Mouse (Mus musculus): Measurements from ENCODE around the gene Tdrd1. TPM values are rescaled to one million over a fixed set of nuclear protein-coding genes. Genes with fewer than 3 reads are reported as not detected.

The Tdrd1 gene
- polyA plus RNA-seq, 1 experiment from 2014 or later, result 0.48 TPM

GRCm38 (mm10) chr19:56808771-56809170 is 17.2 kb upstream of the Tdrd1 start:
- WGBS, result 64% methylated on average over 5 of the region's 5 CpGs
- no peak for DNase-seq (ENCODE audit: extremely low spot score, low spot score)
- no peaks in the 10 kb centered on the region for H3K9me3 ChIP-seq
- peaks cover 23% of the 10 kb centered on the region for H3K4me1 ChIP-seq
- no peak overlapping the region for H3K27ac ChIP-seq
- no peaks in the 10 kb centered on the region for H3K27me3 ChIP-seq (ENCODE audit: poor library complexity, severe bottlenecking)
- peaks cover 68% of the 10 kb centered on the region for H3K36me3 ChIP-seq (replicated peaks)
- H3K4me3 ChIP-seq, result no peak overlapping the region

DNA sequence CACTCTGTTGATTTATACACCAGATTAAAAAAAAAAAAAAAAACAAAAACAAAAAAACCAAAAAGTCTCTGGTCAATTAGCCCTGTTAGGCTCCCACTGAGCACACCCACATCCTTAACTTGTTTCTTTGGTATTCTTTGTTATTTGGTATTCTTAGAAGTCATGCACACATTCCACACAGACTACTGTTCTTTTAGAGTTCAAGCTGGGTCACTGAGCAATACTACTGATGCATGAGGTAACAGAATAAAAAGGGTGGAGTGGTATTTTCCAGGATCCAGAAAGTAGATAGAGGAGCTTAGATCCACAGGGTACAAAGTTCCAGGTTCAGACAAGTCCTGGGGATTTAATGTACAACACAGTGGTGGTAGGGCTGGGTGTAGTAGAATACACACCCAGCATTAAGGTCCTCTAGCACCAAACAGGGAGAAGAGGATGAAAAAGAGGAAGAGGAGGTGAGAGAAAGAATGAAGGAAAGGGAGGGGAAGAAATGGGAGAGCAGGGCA is 15.3 kb upstream of the Tdrd1 start:
- H3K27me3 ChIP-seq (ENCODE audit: poor library complexity, severe bottlenecking), result no peaks in the 10 kb centered on the region
- peaks cover 52% of the 10 kb centered on the region for H3K36me3 ChIP-seq (replicated peaks)
- DNase-seq (ENCODE audit: extremely low spot score, low spot score), result no peak
- H3K27ac ChIP-seq, result no peak overlapping the region
- H3K4me1 ChIP-seq, result peaks cover 28% of the 10 kb centered on the region
- H3K9me3 ChIP-seq, result no peaks in the 10 kb centered on the region
- H3K4me3 ChIP-seq, result no peak overlapping the region

DNA sequence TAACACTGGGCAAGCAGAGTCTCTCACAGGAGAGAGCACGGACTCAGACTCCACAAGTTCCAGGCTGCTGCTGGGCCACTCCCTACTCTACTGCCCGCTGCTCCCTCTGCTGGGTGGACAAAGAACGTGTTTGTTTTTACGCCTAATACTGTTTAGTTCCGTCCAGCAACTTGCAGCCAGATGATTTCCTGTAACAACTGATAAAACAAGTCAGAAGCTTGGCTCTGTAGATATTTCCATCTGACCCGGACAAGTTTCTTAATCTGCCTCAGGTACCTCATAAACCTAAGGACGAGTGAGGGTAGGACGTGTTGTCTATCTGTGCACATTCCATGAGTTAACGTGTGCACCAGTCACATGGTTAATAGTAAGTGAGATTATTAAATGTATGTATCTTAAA is 14.4 kb upstream of the Tdrd1 start:
- whole genome bisulfite sequencing, result 51% methylated on average over 9 of the region's 9 CpGs
- Histone ChIP-seq H3K4me3 (no peak overlapping the region), H3K36me3 (replicated peaks) (peaks cover 49% of the 10 kb centered on the region), H3K27me3 (ENCODE audit: poor library complexity, severe bottlenecking) (no peaks in the 10 kb centered on the region), H3K9me3 (no peaks in the 10 kb centered on the region), H3K27ac (no peak overlapping the region), H3K4me1 (peaks cover 34% of the 10 kb centered on the region)
- peak; percentile 52 for DNase-seq (ENCODE audit: extremely low spot score, low spot score)

DNA sequence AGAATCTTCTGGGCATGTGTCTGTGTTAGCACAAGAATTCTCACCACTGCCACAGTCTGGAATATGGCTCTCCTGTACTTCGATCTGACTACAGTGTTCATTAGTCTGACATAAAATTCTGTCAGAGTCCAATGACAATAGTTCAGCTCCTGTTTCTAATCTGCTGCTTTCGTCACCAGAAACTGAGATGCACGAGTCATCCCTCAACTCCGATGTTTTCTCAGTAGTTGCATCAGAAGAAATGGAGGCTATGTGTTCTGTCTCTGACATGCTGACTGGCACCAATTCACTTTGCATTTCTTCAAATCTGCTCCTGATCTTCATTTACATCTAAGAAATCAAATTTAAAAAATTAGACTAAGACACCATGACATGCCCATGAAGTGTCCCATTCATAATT is 12.6 kb upstream of the Tdrd1 start:
- WGBS, result 90% methylated on average over 4 of the region's 4 CpGs
- Histone ChIP-seq H3K4me3 (no peak overlapping the region), H3K9me3 (no peaks in the 10 kb centered on the region), H3K4me1 (peaks cover 38% of the 10 kb centered on the region), H3K36me3 (replicated peaks) (peaks cover 32% of the 10 kb centered on the region), H3K27me3 (ENCODE audit: poor library complexity, severe bottlenecking) (no peaks in the 10 kb centered on the region), H3K27ac (no peak overlapping the region)
- no peak for DNase-seq (ENCODE audit: extremely low spot score, low spot score)

GRCm38 (mm10) chr19:56817851-56818526 is 8.0 kb upstream of the Tdrd1 start:
- Histone ChIP-seq H3K4me3 (no peak overlapping the region), H3K36me3 (replicated peaks) (peaks cover 10% of the 10 kb centered on the region), H3K9me3 (no peaks in the 10 kb centered on the region), H3K27me3 (ENCODE audit: poor library complexity, severe bottlenecking) (0 out of 2 replicates have a peak, but pooled peaks cover under 1% of the 10 kb centered on the region), H3K27ac (no peak overlapping the region), H3K4me1 (peaks cover 34% of the 10 kb centered on the region)
- no peak for DNase-seq (ENCODE audit: extremely low spot score, low spot score)
- 85% methylated on average over 14 of the region's 14 CpGs for WGBS

DNA sequence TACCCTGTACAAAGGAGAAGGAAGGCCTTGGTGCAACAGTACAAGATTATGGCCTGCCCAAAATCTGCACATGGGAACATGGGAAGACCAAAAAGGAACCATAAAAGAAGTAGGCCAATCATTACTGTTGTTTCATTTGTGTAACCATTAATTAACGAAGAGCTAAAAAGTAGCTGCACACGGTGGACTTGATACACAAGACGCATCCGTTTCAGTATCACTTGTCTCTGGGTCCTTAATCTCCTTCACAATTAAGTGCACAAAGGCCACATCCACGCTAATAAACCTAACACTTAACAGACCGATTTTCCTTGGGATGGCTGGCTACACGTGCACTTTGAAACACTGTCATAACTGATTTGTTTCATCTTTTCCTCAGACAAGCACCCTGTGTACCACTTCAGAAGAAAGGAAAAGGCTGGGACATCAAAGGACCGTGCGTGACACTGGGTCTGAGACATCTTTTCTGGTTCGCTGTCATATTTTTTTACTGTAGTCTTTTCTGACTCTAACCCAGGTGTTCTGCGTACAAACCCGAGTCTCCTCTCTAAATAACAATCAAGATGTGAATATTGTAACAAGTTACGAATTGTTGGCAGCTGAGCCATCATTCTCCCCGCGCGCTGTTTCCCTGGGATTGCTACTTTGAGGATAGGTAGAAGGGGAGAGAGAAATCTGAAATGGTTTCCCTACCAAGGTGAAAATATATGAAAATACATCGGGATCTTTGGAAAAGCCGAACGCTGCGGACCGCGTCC is 4.8 kb upstream of the Tdrd1 start:
- H3K9me3 ChIP-seq, result peaks cover 4% of the 10 kb centered on the region; the same call in 1 of the 2 replicates
- DNase-seq (ENCODE audit: extremely low spot score, low spot score), result no peak
- 9% methylated on average over 22 of the region's 22 CpGs for WGBS
- peak overlapping the region; percentile 94 for H3K27ac ChIP-seq
- peak overlapping the region; percentile 99 for H3K4me3 ChIP-seq
- H3K36me3 ChIP-seq (replicated peaks), result no peaks in the 10 kb centered on the region; the same call in 1 of the 2 replicates
- H3K4me1 ChIP-seq, result peaks cover 21% of the 10 kb centered on the region
- H3K27me3 ChIP-seq (ENCODE audit: poor library complexity, severe bottlenecking), result peaks cover 25% of the 10 kb centered on the region

DNA sequence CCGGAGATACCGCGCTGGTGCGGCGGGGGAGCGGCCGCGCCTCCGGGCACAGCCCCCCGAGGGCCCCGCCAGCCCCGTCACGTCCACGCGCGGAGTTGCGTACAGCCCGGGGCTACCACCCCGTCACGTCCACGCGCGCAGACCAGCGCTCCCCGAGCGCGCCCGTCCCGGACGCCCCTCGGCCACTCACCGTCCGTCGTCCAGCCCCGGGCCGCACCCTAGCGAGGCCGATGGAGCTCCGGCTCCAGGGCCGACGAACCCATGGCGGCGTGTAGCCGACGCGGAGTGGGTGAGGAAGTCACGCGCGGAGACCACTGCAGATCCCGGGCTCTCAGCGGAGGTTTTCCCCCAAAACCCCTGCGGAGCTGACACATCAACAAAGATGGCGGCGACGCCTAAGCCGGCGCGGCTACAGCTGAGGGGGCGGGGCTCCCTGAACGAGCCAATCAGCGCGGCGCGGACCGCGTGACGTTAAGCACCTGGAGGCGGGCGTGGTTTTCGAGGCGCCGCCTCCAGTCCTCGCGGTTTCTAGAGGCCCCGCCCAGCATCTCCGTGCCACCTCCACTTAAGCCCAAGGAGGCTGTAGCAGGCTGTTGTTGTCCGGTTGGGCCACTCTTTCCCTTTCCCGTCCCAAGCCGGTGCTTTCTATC is 4.1 kb upstream of the Tdrd1 start, which contains the start of gene Ccdc186:
TSS of gene Ccdc186 (minus strand) at position 393 of the 650 bp plus-strand sequence.
- Histone ChIP-seq H3K9me3 (peaks cover 6% of the 10 kb centered on the region; the same call in 1 of the 2 replicates), H3K4me3 (peak within 1 kb of the TSS; percentile 99), H3K36me3 (replicated peaks) (no peaks in the 10 kb centered on the region; the same call in 1 of the 2 replicates), H3K27ac (peak within 1 kb of the TSS; percentile 94), H3K27me3 (ENCODE audit: poor library complexity, severe bottlenecking) (peaks cover 32% of the 10 kb centered on the region), H3K4me1 (peaks cover 21% of the 10 kb centered on the region)
- DNase-seq (ENCODE audit: extremely low spot score, low spot score), result peak; percentile 97
- WGBS, result 0% methylated on average over 79 of the region's 79 CpGs

GRCm38 (mm10) chr19:56822448-56822836 is 3.6 kb upstream of the Tdrd1 start:
- Histone ChIP-seq H3K9me3 (peaks cover 6% of the 10 kb centered on the region; the same call in 1 of the 2 replicates), H3K27me3 (ENCODE audit: poor library complexity, severe bottlenecking) (peaks cover 38% of the 10 kb centered on the region), H3K4me3 (peak overlapping the region; percentile 99), H3K4me1 (peaks cover 21% of the 10 kb centered on the region), H3K36me3 (replicated peaks) (no peaks in the 10 kb centered on the region; the same call in 1 of the 2 replicates), H3K27ac (peak overlapping the region; percentile 94)
- DNase-seq (ENCODE audit: extremely low spot score, low spot score), result no peak
- 25% methylated on average over 10 of the region's 10 CpGs for WGBS

DNA sequence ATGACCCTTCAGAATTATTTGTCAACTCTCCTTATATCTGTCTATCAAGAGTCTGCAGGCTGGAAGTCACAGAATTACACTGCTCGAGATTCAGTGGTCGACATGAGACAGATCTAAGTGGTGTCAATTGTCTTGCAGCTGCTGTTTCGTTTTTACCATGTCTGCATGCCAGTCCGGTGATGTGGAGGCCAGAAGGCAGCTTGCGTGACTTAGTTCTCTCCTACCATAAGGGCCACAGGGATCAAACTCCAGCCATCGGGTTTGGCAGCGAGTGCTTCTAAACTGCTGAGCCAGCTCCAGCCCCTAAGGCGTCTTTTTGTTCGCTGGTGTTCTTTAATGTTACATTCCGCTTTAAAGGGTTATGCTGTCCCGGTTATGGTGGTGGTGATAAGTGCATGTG is 2.3 kb downstream of the Tdrd1 start:
- Histone ChIP-seq H3K4me1 (no peaks in the 10 kb centered on the region), H3K36me3 (replicated peaks) (no peaks in the 10 kb centered on the region), H3K27me3 (ENCODE audit: poor library complexity, severe bottlenecking) (peaks cover 36% of the 10 kb centered on the region), H3K27ac (no peak overlapping the region), H3K4me3 (no peak overlapping the region), H3K9me3 (peaks cover 6% of the 10 kb centered on the region; the same call in 1 of the 2 replicates)
- DNase-seq (ENCODE audit: extremely low spot score, low spot score), result no peak
- WGBS, result 88% methylated on average over 11 of the region's 11 CpGs

GRCm38 (mm10) chr19:56829267-56829666 is 3.3 kb downstream of the Tdrd1 start:
- 91% methylated on average over 9 of the region's 9 CpGs for WGBS

DNA sequence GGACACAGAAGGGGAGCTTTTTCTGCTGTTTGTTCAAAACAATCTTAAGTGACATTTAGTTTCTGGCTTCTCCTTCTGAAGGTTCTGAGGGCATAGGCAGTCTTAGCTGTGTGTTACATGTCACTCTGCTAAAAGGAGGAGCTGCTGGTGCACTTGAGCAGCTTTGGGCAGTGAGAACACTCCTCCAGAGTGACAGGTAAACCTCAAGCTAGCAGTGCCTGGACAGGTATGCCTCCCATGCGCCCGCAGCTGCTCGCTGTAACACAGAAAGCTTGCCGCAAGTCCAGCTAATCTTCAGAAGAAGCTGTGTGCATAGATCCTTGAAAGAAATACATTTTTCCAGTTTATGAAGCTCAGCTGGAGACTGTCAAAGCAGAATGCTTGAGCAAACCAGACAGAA is 4.2 kb downstream of the Tdrd1 start:
- 89% methylated on average over 4 of the region's 4 CpGs for WGBS
- H3K27ac ChIP-seq, result no peak overlapping the region

More at GRCm38 (mm10) chr19:56829267-56829666, 3.3 kb downstream of the Tdrd1 start:
- Histone ChIP-seq H3K9me3 (peaks cover 6% of the 10 kb centered on the region; the same call in 1 of the 2 replicates), H3K36me3 (replicated peaks) (no peaks in the 10 kb centered on the region), H3K4me1 (no peaks in the 10 kb centered on the region), H3K4me3 (no peak overlapping the region), H3K27ac (no peak overlapping the region), H3K27me3 (ENCODE audit: poor library complexity, severe bottlenecking) (peaks cover 27% of the 10 kb centered on the region)
- no peak for DNase-seq (ENCODE audit: extremely low spot score, low spot score)

DNA sequence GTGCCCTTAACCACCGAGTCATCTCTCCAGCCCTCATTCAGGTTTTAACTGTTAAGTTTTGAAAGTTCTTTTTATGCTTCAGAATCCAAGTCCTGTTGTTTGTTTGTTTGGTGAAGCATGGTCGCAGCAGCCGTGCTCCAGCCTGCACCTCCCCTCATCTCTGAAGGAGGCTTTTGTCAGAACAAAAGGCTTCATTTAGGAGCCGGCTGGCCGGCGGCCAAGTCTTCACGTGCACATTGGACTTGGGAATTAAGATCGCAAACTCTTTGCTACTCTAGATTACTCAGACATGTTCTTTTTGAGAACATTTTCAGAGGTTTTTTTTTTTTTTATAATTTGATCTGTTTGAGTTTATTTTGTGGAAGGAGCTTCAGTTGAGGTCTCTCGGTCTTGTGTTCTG is 9.3 kb downstream of the Tdrd1 start:
- no peaks in the 10 kb centered on the region for H3K27me3 ChIP-seq (ENCODE audit: poor library complexity, severe bottlenecking)
- no peaks in the 10 kb centered on the region for H3K9me3 ChIP-seq
- H3K4me1 ChIP-seq, result peaks cover 16% of the 10 kb centered on the region
- DNase-seq (ENCODE audit: extremely low spot score, low spot score), result no peak
- WGBS, result 69% methylated on average over 9 of the region's 9 CpGs
- H3K4me3 ChIP-seq, result no peak overlapping the region
- H3K36me3 ChIP-seq (replicated peaks), result no peaks in the 10 kb centered on the region
- H3K27ac ChIP-seq, result no peak overlapping the region; the same call in 1 of the 2 replicates

More for the DNA sequence above, 4.2 kb downstream of the Tdrd1 start:
- Histone ChIP-seq H3K4me1 (0 out of 2 replicates have a peak, but pooled peaks cover 1% of the 10 kb centered on the region), H3K36me3 (replicated peaks) (no peaks in the 10 kb centered on the region), H3K9me3 (peaks cover 6% of the 10 kb centered on the region; the same call in 1 of the 2 replicates), H3K4me3 (no peak overlapping the region), H3K27me3 (ENCODE audit: poor library complexity, severe bottlenecking) (peaks cover 25% of the 10 kb centered on the region)
- no peak for DNase-seq (ENCODE audit: extremely low spot score, low spot score)
